Mouse (Mus musculus) retina, embryonic 14.5 days (tissue): ENCODE measurements at regions not wholly inside any gene's neighbourhood (a gene's known extent, or its start where the extent isn't known, plus 50 kb on each side); places are given as distances from the start of the nearest gene placed in this dataset.

Experiments
- DNase-seq: peaks from one replicate; pipeline ENCODE4 v3.0.0-alpha.2; 2015; ENCODE audit warnings: low spot score

DNA sequence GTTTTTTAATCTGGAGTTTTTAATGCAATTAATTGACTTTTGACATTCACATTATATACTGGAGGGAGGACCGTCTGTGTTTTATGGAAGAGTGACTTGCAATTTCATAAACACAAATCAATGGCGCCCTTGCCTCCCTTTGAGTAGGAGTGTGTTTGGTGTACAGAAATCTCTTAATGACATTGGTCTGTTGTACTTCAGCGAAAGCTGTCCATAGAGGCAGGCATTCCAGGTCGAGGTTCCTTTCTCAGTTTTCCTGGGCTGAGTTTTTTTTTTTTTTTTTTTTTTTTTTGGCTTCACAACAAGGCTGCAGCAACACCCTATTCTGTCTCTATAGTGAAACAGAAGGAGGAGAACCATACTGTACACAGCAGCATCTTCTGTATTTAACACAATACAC lies 427.4 kb upstream of the Ccnh start:
- no peak for DNase-seq

DNA sequence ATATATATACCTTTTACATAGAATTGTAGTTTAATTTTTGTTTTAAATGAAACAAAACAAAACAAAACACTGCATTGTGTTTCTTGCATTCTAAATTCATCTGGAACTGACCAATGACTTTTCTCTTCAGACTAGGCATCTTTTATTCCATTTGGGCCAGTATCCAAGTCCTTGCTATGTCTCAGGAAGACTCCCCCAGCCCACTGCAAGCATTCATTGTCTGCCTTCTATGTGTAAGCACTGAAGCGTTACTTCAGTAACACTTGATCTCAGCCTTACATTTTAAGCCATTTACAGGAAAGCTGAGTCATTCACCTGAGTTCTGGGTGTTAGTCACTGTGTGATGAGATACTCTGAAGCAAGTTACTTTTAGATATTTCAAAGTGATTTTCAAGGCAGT lies 425.3 kb upstream of the Ccnh start:
- DNase-seq: no peak

DNA sequence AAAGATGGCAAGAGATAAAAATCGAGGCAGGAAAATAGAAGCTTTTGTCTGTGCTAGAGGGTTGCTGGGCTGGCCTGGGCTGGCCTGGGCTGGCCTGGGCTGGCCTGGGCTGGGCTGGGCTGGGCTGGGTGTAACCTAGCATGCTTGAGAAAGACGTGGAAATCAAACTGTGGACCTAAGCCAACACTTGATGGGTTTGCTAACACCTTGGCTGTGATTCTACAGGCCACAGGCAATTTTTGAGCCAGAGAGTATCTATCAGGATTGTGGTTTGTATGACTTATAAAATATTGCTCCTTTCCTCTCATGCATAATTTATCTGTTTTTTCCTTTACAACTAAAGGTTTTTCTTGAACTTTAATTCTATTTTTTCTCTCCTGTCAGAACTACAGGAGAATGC lies 417.3 kb upstream of the Ccnh start:
- DNase-seq: no peak

DNA sequence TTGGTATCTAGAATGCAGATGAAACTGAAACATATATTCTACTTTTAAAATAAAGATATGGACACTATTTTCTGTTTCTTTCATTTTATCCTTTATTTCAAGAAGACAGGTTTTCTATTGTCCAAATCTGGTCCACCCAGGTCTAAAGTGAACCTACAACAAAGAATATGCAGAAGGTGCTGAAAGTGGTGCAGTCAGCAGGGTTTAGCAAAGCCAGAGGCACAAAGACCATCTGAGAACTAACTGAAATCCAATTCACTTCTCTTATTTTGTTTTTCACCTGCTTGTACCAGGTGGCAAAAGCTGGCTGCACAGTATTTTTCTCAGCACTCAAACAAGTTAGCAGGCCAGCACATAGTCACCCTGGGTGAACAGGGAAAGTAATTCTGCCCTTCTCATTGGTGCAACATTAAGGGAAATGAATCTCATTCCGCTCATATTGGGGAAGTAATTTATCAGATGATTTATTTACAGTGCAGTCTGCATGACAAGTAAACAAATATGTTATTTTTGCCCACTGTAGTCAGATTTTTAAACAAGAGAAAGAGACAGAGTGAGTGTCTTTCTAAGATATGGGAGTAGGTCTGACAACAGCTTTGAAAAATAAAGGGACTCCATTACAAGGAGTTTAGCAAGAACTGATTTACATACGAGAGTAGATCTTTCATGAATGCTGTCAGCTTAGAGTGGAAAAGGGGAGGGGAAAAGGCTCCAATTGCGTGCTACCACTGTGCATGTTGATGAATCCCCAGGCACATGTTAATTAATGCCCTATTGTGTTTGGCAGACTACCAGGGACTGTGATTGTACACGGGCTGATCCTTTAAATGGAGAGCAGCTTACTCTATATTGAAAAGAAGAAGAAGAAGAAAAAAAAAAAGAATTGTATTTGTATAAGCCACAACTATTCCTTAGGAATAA lies 405.9 kb upstream of the Ccnh start:
- DNase-seq: peak; percentile 17

DNA sequence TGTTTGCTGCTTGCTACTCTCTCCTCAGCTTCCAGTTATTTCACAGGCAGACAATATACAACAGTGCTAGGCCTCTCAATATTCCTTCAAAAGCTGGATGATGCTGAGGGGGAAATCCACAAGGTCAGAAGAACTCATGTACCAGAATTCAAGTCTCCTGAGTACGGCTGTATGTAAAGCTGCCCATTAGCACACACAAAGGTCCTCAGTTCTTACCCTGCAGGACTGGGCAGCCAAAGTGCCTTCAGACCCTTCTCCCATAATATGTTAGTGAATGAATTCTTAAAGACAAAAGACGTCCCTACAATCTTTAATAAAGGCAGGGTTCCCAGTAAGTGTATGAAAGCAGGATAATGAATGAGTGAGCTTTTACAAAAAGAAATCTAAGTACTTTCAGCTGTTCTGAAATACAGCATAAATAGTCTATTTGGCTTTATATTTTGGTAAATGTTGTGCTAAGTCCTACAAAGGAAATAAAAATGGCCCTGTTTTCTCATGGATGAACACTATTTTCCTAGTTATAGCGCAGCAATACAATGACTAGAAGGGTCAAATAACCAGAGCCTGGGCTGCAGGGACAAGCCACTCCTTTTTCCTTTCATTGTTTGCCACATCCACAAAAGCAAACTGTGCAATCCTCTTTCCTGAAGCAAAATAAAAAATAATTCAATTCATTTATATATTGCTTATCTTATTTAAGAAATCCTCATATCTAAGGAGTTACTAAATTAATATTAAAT lies 384.8 kb upstream of the Ccnh start:
- DNase-seq: peak; percentile 2

DNA sequence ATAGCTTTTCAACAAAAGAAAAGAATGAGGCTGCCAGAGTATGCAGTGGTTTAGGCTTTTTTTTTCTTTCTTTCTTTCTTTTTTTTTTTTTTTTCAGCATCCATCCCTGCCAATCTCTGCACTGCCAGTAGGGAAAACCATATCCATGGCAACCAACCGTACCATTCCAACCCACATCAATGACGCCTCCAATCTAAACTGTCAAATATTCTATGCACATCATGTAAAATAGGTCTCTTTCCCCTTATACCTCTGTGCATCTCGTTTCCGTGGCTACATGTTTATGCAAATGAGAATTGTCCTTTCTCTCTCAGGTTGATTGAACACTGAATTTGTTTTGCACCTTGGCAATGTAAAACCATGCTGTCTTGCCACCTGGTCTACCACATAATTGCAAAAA lies 384.0 kb upstream of the Ccnh start:
- DNase-seq: peak; percentile 3

DNA sequence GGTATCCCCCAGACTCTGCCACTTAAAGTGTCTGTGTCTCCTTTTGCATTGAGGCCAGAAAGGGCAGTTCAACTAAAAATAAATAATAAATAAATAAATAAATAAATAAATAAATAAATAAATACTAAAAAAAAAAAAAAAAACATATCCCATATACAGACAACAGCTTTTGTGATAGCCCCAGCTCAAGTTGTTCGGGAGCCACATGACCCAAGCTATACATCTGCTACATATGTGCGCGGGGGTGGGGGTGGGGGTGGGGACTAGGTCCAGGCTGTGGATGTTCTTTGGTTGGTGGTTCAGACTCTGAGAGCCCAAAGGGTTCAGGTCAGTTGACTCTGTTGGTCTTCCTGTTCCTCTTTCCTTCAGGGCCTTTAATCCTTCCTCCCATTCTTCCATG lies 379.6 kb upstream of the Ccnh start:
- no peak for DNase-seq
